Mouse (Mus musculus) frontal cortex, adult (tissue): Measurements from ENCODE around the gene Sgms1.

Experiments
- ATAC-seq: cut with Nextera tagmentation; 2 replicates; pipeline ENCODE4 v1.9.2; 2017; ENCODE audit warnings: mild to moderate bottlenecking, moderate library complexity, mixed read lengths; ENCODE audit not compliant: low TSS enrichment

Gene Sgms1

DNA sequence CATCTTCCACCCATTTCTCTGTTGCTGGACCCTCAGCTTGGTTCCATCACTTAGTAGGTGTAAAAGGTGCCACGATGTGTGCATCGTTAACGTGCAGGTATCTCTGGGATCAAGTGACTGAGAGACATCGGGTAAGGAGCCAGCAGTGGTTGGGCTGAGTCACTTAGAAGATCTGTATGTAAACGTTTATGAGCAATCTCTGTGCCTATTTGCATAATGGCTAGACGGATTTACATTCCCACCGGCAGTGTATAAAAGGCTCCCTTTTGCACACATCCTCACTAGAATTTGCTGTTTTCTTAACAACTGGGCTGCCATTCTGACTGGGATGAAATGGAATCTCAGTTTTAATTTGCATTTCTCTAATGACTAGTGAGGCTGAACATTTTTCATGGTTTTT lies 93.9 kb downstream of the Sgms1 start:
- peak; percentile 93 for ATAC-seq

DNA sequence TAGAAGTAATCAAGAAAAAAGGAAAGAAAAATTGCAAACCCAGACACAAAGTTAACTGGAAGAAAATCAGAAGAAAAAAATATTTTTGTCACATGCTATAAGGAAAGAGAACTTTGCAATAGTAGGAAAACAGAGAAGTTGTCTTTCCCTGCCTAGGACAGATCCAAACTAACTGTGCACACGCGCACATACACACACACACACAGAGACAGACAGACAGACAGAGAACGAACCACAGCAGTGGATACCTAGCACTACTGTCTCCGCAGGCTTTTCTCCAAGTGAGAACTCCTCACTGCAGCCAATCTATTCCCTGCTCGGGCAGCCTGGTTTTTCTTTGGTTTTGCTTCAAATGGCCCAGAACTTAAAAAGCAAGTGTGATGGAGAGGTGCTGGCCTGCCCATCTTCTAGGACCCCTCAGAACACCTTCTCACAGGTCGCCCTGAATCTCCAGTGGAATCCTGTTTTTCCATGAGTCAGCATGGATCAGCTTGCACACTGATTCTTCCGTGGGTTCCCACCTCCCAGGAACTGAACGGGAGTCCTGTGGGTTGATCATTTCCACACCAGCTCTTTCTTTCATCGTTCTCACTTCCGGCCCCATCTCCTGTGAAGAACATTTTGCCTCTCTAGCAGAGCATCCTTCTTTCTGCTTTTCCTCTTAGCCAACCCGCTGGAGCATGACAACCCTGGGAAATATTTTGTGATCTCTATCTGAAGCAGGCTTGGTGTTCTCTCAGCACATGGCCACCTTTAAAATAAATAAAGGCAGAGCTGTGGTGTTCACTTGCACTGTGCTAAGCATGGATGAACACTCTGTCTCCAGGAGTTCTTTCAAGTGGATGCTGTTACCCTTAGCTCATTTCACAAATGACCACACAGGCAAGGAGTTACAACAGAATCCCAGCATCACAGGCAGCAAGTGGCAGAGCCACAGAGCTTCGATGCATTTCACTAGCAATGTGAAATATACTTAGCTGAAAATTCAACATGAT lies 96.4 kb downstream of the Sgms1 start:
- no peak for ATAC-seq

DNA sequence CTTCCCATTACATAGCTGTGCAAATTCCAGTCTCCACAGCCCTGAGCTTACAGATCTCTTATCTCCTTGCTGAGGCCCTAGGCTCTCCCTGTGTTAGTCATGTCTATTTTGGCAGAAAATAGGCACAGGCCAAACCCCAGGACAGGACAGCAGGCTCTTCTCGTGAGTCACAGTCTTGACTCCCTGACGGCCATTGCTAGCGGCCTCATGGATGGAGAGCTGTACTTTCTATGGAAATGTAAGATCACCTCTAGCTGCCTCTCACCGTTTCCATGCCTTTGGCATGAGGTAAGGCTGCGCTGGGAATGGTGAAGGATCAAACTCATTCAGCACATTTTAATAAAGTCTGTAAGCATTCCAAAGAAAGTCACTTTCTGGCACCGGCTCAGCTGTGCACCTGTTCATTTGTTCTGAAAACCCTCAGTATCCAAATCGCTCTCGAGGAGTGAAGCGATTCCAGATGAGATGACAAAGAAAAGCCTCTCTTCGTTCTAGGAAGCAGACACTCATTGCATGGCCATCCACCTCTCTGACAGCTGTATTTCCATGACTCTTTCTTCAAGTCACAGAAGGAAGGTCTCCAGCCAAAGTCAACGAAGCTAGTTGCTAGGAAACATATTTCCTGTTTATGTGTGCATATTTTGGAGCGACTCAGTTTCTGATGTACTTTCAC lies 97.3 kb downstream of the Sgms1 start:
- ATAC-seq: no peak

DNA sequence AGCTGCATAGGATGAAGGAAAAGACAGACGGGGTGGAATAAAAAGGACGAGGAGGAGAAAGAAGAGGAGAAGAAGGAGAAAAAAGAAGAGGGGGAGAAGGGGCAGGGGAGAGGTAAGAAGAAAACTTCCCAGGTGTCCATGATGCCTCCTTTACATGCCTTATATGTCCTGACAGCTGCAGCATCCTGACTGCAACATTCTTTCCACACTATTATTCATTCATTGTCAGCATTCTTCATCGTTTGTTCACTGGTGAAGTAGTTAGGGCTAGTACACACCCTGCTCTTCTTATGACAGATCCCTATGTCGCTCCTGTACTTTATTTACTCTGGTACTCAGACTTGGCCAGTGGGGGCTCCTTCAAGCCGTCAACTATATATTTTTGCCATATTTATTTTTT lies 98.4 kb downstream of the Sgms1 start:
- no peak for ATAC-seq

DNA sequence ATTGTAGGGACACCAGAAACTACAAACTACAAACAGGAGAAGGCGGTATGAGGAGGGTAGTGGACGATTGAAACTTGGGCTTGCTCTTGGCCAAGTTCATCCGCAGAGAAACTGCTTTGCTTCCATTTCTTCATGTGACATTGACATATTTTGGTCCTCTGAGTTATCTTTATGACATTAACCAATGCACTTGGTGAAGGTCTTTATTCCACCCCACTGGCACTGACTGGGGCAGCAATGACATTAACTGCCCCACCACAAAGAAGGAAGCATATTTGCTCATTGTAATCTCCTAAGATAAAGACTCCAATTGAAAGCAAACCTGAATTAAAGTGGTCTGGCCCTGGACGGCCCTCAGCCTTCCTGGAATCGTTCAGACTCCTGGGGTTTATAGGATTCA lies 100.6 kb downstream of the Sgms1 start:
- no peak for ATAC-seq

DNA sequence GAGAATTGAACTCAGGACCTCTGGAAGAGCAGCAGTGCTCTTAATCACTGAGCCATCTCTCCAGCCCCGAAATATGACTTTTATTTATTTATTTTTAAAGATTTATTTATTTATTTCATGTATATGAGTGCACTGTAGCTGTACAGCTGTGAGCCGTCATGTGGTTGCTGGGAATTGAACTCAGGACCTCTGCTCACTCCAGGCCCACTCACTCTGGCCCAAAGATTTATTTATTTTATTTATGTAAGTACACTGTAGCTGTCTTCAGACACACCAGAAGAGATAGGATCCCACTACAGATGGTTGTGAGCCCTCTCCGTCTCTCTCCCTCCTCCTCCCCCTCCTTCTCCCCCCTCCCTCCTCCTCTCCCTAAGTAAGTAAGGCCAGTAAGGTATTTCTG lies 101.7 kb downstream of the Sgms1 start:
- ATAC-seq: no peak

DNA sequence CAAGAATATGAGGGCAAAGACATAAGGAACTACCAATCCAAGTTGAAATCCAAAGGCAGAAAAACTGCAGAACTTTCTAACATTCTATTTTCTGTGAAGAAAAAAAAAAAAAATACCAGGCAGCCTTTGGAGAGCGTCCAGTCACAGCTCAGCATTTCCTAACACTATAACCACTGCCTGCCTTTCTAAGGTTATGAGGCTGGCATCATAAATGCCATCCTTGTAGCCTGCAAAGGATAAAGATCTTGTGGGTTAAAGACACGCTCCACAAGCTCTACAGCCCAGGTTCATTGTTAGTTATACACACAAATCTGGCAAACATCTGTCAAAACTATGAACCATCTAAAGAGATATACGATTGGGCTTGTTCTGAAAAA lies 104.1 kb downstream of the Sgms1 start:
- ATAC-seq: no peak

DNA sequence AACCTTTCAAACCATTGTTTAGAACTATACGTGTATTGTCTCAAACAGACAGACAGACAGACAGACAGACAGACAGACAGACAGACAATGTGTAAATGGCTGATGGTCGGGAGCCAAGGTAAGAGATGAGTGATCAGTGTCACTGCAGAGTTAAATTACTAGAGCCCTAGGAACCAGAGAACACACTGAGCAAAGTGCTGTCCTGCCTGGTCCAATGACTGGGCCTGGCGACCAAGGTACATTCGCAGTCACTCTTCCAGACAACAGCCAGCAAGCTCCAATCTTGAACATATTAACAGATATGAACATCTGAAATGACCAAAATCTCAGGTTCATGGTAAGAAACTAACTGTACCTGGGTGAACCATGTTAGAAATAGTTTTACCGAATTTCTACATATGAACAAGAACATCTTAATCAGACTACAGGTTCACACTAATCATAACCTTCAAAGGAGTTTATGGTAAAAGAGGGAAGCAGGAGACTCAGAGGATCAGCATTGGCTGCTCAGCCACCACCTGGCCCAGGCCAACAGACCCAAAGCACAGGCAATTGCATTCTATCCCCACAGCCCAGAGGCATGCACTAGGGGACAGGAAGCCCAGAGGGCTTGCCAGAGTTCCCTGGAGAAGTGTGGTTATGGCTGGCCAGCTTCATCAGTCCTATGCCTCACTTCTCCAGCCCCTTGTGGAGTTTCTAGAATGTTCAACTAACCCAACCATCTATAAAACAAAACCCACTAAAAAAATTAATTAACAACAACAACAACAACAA lies 104.6 kb downstream of the Sgms1 start:
- ATAC-seq: no peak

DNA sequence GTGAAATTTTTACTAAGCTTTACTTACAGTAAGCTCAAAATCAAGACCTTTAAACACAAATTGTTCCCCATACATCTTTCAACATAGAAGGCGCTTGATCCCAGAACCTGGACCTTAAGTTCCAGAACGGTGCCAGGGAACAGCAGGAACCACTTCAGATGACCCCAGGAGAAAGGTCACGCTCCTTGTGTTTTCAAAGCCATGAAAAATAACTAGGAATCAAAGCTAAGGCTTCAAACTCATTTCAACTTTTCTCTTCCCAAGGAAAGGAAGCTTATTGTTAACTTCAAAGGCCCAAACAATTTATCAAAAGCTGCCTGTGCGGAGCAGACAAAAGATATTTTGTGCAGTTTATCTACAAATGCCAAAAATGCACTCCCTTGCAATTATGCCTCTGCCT lies 107.6 kb downstream of the Sgms1 start:
- ATAC-seq: no peak

DNA sequence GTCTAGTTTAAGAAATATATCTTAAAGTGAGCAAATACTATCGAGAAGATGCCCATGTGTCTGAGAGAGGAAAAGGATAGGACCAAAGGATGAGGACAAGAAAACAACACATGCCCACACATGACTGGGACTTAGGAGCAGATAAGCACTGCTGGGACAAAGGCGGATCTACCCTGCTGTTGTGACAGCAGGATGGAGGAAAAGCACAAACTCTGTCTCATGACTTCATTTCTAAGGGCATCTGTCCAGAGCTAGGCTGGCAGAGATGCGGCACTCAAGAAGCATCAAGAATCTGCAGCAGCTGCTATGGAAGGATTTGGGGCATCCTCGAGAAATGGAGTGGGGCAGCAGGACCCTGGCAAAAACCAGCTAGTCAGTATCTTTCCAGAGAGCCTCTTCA lies 109.1 kb downstream of the Sgms1 start:
- ATAC-seq: peak; percentile 86

DNA sequence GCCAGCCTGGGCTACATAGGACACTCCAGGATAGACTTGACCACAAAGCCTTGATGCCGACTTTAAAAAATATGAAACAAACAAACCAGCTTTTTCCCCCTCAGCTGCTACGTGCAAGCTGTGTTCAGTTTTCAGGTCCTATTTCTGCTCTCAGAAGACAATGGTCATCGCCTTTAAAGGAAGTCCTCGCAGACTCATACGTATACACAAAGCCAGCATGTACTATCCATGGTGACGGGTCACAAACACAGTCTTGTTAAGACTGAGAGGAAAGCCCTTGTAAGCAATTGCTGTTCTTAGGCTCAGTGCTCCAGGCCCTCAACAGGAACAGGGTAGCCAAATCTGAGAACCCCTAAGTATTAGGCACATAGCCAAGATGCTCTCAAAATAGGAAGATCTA lies 110.1 kb downstream of the Sgms1 start:
- ATAC-seq: no peak

DNA sequence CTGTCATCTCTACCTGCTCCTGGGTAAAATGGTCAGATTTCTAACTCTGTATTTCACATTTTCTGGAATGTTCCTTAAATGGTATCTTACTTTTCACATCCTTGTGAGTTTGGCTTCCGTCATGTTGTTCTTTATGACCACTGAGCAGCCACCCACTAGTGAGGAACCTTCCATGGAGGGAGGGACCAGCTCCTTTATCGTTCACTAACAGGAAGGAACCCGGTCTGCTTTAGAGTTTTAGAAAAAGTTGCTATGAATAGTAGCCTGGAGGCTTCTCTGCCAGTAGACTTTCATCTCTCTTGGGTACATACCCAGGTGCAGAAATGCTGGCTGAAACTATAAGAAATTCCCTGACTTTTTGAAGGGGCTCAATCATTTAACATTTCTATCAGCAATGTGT lies 111.6 kb downstream of the Sgms1 start:
- no peak for ATAC-seq

DNA sequence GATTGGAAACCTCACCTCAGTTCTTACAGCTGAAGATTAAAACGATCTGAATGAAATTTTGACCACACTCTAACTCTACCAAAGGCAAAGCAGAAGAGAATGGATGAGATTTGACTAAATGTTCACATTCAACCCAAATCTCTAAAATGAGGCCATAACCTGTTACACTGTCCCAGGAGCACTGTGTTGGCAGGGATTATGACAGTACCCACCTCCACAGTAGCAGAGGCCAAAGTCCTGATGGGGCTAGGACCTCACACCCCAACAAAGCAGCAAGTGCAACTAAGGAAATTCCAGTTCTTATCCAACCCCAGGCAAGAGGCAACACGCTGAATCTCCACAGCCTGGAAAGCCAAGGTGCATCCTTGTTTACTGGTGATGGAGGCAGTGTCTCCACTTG lies 112.2 kb downstream of the Sgms1 start:
- no peak for ATAC-seq

DNA sequence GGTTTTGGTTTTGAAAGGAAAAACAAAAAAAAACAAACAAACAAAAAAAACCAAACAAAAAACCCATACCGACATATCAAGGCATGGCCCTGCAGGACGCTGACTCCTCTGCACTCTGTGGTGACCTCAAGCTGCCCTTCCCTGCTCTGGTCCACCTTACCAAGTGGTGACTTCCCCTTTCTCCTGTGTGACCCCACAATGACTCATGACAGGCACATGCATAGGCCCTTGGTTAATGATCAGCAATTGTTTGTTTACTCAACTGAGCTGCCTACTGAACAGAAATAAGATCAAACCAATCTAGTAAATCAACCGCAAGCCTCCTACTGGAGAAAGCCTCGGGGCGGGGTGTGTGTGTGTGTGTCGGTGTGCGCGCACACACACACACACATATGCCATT lies 112.7 kb downstream of the Sgms1 start:
- ATAC-seq: no peak

DNA sequence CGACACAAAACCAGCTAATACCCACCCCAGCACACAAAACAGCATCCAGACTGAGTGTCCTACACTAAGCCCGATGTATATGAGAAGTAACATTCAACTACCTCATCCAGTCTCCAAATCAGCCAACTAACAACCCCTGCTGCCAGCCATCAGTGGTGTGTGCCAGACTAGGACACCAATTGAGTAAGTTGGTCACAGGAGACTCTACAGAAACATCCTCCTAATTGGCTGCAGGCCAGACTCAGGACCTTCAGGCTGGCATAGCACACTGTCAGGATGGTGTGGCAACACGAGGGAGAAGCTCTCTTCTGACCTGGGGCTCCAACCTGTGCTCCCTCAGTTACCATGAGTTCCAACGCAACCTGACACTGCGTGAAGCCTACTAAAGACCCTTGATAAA lies 113.3 kb downstream of the Sgms1 start:
- ATAC-seq: no peak

DNA sequence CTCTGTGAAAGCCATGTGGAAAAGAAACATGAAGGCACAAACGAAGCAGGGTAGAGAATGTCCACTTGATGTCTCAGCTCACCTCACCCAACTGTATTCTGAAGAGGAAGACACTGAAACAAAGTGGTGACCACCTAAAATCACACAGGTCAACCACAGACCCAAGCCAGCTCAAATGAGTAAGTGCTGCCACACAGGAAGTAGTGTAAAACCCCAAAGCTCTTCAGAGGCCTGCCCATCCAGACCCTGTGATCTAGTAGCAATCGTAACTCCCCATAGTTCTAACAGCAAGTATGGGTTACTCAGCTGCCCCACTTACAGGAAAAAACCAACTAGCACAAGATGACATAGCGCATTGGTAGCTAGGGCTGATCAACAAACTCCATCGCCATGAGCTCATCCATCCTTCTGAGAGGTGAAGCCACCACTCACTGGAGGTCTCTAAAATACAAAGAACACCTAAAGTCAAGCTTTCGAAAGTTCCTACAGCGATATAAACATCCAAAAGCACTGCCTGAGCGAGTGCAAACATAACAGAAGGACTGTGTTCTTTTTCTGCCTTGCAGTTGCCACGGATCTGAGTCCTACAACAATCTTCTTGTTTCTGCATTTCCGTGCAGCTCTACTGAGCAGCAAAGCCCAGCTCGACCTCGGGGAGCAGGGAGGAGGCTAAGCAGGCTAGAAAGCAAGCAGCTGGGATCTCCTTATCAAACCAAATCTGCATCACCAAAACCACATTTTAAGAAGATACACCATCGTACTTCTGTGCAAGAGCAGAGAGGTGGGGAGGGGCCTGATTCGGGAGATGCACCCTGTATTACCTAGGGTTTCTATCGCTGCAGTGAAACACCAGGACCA lies 114.2 kb downstream of the Sgms1 start:
- peak; percentile 17; the same call in 1 of the 2 replicates for ATAC-seq

DNA sequence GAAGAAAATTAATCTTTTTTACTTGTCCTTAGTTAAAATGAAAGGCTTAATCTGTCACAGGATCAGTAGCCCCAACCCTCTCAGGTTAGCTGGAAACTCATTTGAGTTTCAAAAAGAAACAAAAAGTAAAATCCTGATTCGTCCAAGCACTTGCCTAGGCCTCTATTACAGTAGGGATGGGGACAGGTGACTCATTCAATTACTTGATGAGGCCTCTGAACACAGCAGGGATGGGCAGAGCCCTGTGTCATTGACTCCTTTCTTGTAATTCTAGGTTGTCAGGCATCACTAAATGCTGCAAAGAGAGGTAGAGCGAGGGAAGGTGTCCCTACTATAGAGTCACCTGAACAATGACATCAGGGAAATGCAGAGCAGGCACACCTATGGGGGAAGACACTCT lies 115.4 kb downstream of the Sgms1 start:
- no peak for ATAC-seq

DNA sequence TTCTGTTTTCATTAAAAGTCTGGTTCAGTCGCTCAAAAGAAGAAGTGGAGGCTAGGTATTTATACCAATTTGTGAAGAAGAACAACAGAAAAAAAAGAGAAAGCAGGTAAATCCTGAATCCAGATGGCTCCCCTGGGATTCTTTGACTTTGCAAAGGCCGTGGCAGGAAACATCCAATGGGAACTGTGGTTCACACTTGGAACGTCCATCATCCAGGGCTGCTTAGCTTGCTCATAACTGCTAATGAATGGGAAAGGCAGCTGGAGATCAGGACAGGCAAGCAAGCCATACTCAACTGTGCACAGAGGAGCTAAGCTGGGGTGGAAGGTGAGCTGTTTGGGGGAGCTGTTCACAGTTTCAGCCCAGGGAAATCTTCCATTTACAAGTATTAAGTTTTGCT lies 115.8 kb downstream of the Sgms1 start:
- ATAC-seq: no peak

DNA sequence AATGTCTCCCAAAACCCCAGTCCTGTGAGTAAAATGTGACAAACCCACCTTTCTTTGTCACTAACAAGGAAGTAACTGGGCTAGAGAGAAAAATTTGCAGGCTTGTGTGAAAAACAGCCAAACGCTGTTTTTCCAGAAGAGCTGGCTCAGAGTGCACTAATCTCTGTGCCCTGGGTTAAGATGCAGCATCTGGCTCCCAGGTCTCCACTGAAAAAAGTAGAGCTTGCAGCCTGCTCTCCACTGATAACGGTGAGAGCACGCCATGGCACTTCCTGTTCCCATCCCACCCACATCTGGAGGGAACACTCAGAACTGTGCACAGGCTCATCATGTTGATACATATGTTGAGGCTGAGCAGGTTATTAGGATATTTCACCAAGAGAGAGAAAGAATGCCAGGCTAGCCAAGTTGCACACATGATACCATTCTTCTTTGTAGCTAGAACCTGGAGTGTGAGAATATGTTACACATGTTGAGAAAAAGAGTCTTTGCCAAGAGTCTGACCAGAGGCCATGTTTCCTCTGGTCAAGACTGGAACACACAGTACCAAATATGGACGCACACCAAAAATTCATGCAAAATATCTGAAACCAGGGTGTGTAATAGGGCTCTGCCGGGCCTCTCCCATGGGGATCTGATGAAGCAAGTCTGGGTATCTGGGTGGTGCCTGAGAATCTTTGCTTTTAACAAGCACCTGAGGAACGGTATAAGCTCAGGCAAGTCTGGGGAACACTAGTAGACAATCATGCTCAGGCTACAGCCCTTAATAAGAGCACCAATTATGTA lies 116.8 kb downstream of the Sgms1 start:
- no peak for ATAC-seq

DNA sequence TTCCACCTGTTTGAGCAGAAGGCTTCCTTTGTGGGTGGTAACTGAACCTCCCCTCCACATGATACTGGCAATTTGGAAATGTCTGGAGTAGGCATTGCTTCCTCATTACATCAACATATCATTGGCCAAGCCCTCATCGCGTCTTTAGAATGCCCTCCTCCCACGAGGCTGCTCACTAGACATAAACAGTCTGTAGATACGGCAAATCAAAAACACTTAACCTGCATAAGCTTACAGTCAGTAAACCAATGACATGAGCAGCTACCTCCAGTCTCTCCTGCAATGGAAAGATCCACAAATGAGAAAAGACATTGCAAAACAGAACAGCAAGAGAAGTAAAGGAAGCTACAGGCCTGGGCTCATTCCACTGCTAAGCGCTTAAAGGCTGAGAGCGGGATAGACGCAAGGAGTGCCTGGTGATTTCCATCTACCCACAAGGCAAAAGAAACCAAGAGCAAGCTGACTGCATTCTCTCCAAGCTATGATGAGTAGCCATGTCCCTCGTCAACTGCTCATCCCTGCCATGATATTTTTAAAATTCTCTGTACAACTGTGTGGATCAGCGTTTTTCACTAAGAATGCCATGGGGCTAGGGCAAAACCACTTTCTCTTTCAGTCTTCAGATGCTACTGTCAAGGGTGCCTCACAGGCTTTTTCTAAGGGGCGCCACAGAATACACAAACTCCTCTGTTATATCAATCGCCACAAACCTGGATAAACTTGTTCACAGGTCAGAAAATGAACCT lies 117.9 kb downstream of the Sgms1 start:
- ATAC-seq: no peak
